Mouse (Mus musculus) embryo, embryonic 11.5 days (tissue): ENCODE measurements around the gene Pbx4.

ENCODE experiments used
- DNase-seq: peaks from one replicate; pipeline ENCODE4 v3.0.0-alpha.2; 2012; ENCODE audit warnings: low read depth, low spot score

Gene Pbx4

GRCm38 (mm10) chr8:69832298-69832853, at the start of gene Pbx4:
Gene Pbx4, plus strand, starts transcription at chr8:69832491.
- DNase-seq, result peak; percentile 92

GRCm38 (mm10) chr8:69789105-69789504, 43.2 kb upstream of the Pbx4 start:
- DNase-seq, result no peak

- no peak for DNase-seq
These were observed 42.6 kb upstream of the Pbx4 start for GRCm38 (mm10) chr8:69789731-69790130.

- DNase-seq, result no peak
These were observed 41.9 kb upstream of the Pbx4 start for GRCm38 (mm10) chr8:69790364-69790763.

GRCm38 (mm10) chr8:69790773-69791367, 41.4 kb upstream of the Pbx4 start, which contains the start of the genes Atp13a1 and Zfp866:
Gene Atp13a1, plus strand, starts transcription at chr8:69791163.
Gene Zfp866, minus strand, starts transcription at chr8:69791178.
- peak; percentile 81 for DNase-seq

GRCm38 (mm10) chr8:69791415-69792068, 40.7 kb upstream of the Pbx4 start:
- no peak for DNase-seq

GRCm38 (mm10) chr8:69793666-69794065, 38.6 kb upstream of the Pbx4 start:
- no peak for DNase-seq

- DNase-seq, result no peak
These were observed 38.2 kb upstream of the Pbx4 start for GRCm38 (mm10) chr8:69794096-69794495.

- no peak for DNase-seq
These were observed 37.4 kb upstream of the Pbx4 start for GRCm38 (mm10) chr8:69794901-69795300.

- DNase-seq, result no peak
These were observed 35.5 kb upstream of the Pbx4 start for GRCm38 (mm10) chr8:69796721-69797345.

- DNase-seq, result no peak
These were observed 34.6 kb upstream of the Pbx4 start for GRCm38 (mm10) chr8:69797661-69798060.

- no peak for DNase-seq
These were observed 33.0 kb upstream of the Pbx4 start for GRCm38 (mm10) chr8:69799261-69799660.

- DNase-seq, result no peak
These were observed 32.3 kb upstream of the Pbx4 start for GRCm38 (mm10) chr8:69799946-69800345.

GRCm38 (mm10) chr8:69801796-69802195, 30.5 kb upstream of the Pbx4 start:
- no peak for DNase-seq

- DNase-seq, result no peak
These were observed 30.1 kb upstream of the Pbx4 start for GRCm38 (mm10) chr8:69802216-69802615.

- no peak for DNase-seq
These were observed 28.9 kb upstream of the Pbx4 start for GRCm38 (mm10) chr8:69803366-69803765.

- DNase-seq, result no peak
These were observed 27.8 kb upstream of the Pbx4 start for GRCm38 (mm10) chr8:69804537-69804936.

GRCm38 (mm10) chr8:69805086-69805485, 27.2 kb upstream of the Pbx4 start:
- DNase-seq, result no peak

GRCm38 (mm10) chr8:69805491-69805890, 26.8 kb upstream of the Pbx4 start:
- DNase-seq, result no peak

GRCm38 (mm10) chr8:69807236-69807635, 25.1 kb upstream of the Pbx4 start:
- no peak for DNase-seq

GRCm38 (mm10) chr8:69808094-69808863, 24.0 kb upstream of the Pbx4 start, which contains the start of gene Gmip:
Gene Gmip, plus strand, starts transcription at chr8:69808679.
- peak; percentile 54 for DNase-seq
